Mouse (Mus musculus) liver, adult 2 months (tissue): Measurements from ENCODE around the gene Rassf2.

Experiments
- CTCF ChIP-seq: fragments of 200-500 bp; IDR thresholded peaks from 2 replicates; pipeline ENCODE4 v1.5.1; 2011; ENCODE audit warnings: low read depth, low read length, control low read depth
- POLR2A ChIP-seq: fragments of 200-500 bp; IDR thresholded peaks from 2 replicates; pipeline ENCODE4 v1.6.1; 2011; ENCODE audit warnings: low read length, control low read depth; ENCODE audit not compliant: insufficient read depth; ENCODE audit errors: extremely low read depth

GRCm38 (mm10) chr2:131952456-131952855 lies 77.6 kb downstream of the Rassf2 start:
- no peak for TF ChIP-seq POLR2A
- TF ChIP-seq CTCF: no peak
